ENCODE assay signal across 11 mouse cellular contexts in the genomic region with DNA sequence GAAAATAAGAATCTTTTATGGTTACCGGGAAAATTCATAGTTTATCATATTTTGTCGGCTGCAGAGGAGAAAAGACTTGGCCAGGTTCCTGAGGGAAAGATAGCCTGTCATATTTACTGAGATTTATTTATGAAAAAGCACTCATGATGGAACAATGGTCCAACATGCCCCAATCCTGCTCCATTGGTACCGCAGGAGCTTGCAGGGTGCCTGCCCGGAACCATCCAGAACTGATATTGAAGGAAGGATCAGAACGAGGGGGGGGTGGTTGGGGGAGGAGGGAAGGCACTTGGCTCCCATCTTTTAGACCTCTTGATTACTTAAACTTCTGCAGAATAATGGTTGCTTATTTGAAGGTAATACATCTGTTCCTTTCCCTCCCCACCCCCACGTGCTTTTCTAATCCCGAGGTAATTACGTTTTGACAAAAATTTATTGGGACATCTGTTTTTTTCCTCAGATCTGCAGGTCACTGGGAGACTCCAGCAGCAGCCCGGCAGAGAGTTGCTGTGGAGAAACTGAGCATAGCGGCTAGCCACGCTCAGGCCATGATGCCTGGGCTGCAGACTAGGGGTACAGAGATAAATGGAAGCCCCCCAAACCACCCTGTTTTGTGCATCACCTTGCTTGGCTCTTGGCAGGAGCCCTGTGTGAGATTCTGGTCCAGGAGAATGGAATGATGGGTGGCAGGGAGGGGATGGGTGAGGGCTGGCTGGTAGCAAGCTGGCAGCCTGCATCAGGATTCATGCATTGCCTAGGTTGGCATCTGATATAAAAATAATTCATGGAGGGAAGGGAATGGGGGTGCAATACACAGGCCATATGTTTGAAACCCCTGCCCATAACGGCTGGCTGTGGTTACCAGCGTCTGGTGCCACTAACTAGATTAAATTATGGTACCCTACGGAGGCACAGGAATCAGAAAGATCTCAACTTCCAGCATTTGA.
DNase-seq lines count a peak whose midpoint lies in the region; ATAC-seq and TF ChIP-seq lines count a peak whose summit lies in the region.
"Had no signal": no experiment of that assay in that cellular context is flagged by ENCODE, and none has a peak within 500 bp of the region (broad histone marks: within the 10 kb centered on the region; RNA-seq: fewer than 3 reads in every experiment).

No protein-coding gene starts in this region.

- 76% methylated on average over 14 of the region's 14 CpGs for WGBS in midbrain, postnatal 0 days
- 83% methylated on average over 14 of the region's 14 CpGs for WGBS in midbrain, embryonic 11.5 days
- 58% methylated on average over 14 of the region's 14 CpGs for WGBS in hindbrain, postnatal 0 days

- ATAC-seq in midbrain, postnatal 0 days (ENCODE audit: low FRiP score) = no peak
- no peak for ATAC-seq in midbrain, embryonic 11.5 days (ENCODE audit: low FRiP score)
- 0 out of 2 replicates have a peak, but pooled peaks have one; percentile 32 for ATAC-seq in hindbrain, postnatal 0 days
- ATAC-seq in megakaryocyte-erythroid progenitor cell, adult 5-6 weeks (replicated peaks; ENCODE audit: low FRiP score, low TSS enrichment, poor library complexity, severe bottlenecking) = no peak
- ATAC-seq: intestine, postnatal 0 days had no signal

- intact Hi-C loops in gastrocnemius, postnatal 14 days (cut with DNase I; ENCODE audit: low total_unique reads) = no loop called here
- intact Hi-C loops in gastrocnemius, adult 2 months (cut with DNase I) = no loop called here

- H3K4me1 ChIP-seq in midbrain, postnatal 0 days (ENCODE audit: insufficient read depth, low read length) = no peaks in the 10 kb centered on the region
- H3K4me1 ChIP-seq in midbrain, embryonic 11.5 days (ENCODE audit: control insufficient read depth, insufficient read depth, low read length) = no peaks in the 10 kb centered on the region
- no peaks in the 10 kb centered on the region for H3K4me1 ChIP-seq in hindbrain, postnatal 0 days (ENCODE audit: insufficient read depth, low read length)

- no peaks in the 10 kb centered on the region for H3K27me3 ChIP-seq in midbrain, postnatal 0 days (ENCODE audit: insufficient read depth, low read length)
- no peaks in the 10 kb centered on the region for H3K27me3 ChIP-seq in midbrain, embryonic 11.5 days (ENCODE audit: control insufficient read depth, insufficient read depth, low read length)
- H3K27me3 ChIP-seq in hindbrain, postnatal 0 days (ENCODE audit: insufficient read depth, low read length) = no peaks in the 10 kb centered on the region

- no peaks in the 10 kb centered on the region for H3K36me3 ChIP-seq in midbrain, postnatal 0 days (ENCODE audit: insufficient read depth, low read length)
- H3K36me3 ChIP-seq in midbrain, embryonic 11.5 days (ENCODE audit: control insufficient read depth, insufficient read depth, low read length) = no peaks in the 10 kb centered on the region
- no peaks in the 10 kb centered on the region for H3K36me3 ChIP-seq in hindbrain, postnatal 0 days (ENCODE audit: insufficient read depth, low read length)
- H3K36me3 ChIP-seq: midbrain, embryonic 10.5 days had no signal

- H3K9ac ChIP-seq in midbrain, postnatal 0 days (replicated peaks; ENCODE audit: low read length, poor library complexity, severe bottlenecking) = no peak overlapping the region
- H3K9ac ChIP-seq in midbrain, embryonic 11.5 days (ENCODE audit: low read length) = no peak overlapping the region
- H3K9ac ChIP-seq in hindbrain, postnatal 0 days (replicated peaks; ENCODE audit: low read length) = no peak overlapping the region
- H3K9ac ChIP-seq: lung, embryonic 14.5 days had no signal

- peak; percentile 8 for DNase-seq in gastrocnemius, postnatal 14 days
- no peak for DNase-seq in gastrocnemius, adult 2 months
- peak; percentile 12 for DNase-seq in midbrain, postnatal 0 days (ENCODE audit: low spot score)
- no peak for DNase-seq in midbrain, embryonic 11.5 days (ENCODE audit: low spot score, missing footprints)
- no peak for DNase-seq in hindbrain, postnatal 0 days (ENCODE audit: low spot score)
- DNase-seq in left cerebral cortex, adult 8-10 months (ENCODE audit: low spot score in 2 of 2) = no peak
- DNase-seq: lung, embryonic 14.5 days; thymus, postnatal 36 days had no signal

- H3K4me2 ChIP-seq in midbrain, postnatal 0 days (ENCODE audit: low read depth, low read length, poor library complexity, severe bottlenecking) = no peak overlapping the region
- no peak overlapping the region for H3K4me2 ChIP-seq in midbrain, embryonic 11.5 days
- H3K4me2 ChIP-seq in hindbrain, postnatal 0 days (ENCODE audit: low read depth, low read length) = no peak overlapping the region
- H3K4me2 ChIP-seq: lung, embryonic 14.5 days had no signal

- no peak overlapping the region; the same call in 1 of the 2 replicates for H3K27ac ChIP-seq in gastrocnemius, adult 2 months
- no peak overlapping the region for H3K27ac ChIP-seq in midbrain, postnatal 0 days (ENCODE audit: low read depth, low read length)
- H3K27ac ChIP-seq in midbrain, embryonic 11.5 days (ENCODE audit: low read depth, low read length) = no peak overlapping the region
- no peak overlapping the region for H3K27ac ChIP-seq in hindbrain, postnatal 0 days
- H3K27ac ChIP-seq: midbrain, embryonic 10.5 days had no signal

- no peaks in the 10 kb centered on the region for H3K9me3 ChIP-seq in midbrain, postnatal 0 days (ENCODE audit: low read length)
- H3K9me3 ChIP-seq in midbrain, embryonic 11.5 days (ENCODE audit: control insufficient read depth, low read length) = no peaks in the 10 kb centered on the region
- no peaks in the 10 kb centered on the region for H3K9me3 ChIP-seq in hindbrain, postnatal 0 days (ENCODE audit: low read length)
- H3K9me3 ChIP-seq: midbrain, embryonic 10.5 days had no signal

- no peak for TF ChIP-seq CTCF in gastrocnemius, adult 2 months (IDR thresholded peaks at IDR 0.05)
- TF ChIP-seq CTCF in midbrain, postnatal 0 days (IDR thresholded peaks at IDR 0.05) = no peak
- TF ChIP-seq CTCF in hindbrain, postnatal 0 days (IDR thresholded peaks at IDR 0.05; ENCODE audit: low read depth) = no peak

- H3K4me3 ChIP-seq in gastrocnemius, adult 2 months = no peak overlapping the region
- H3K4me3 ChIP-seq in midbrain, postnatal 0 days (ENCODE audit: low read depth, low read length) = no peak overlapping the region
- H3K4me3 ChIP-seq in midbrain, embryonic 11.5 days (ENCODE audit: low read depth, low read length) = no peak overlapping the region
- no peak overlapping the region for H3K4me3 ChIP-seq in hindbrain, postnatal 0 days (ENCODE audit: low read length)
- H3K4me3 ChIP-seq: midbrain, embryonic 10.5 days had no signal

Comparison
In these comparisons a context has a peak if more than half of its experiments do, and no peak if none do; other contexts are left out.
1. DNase-seq: peak in gastrocnemius, postnatal 14 days (single experiment) and midbrain, postnatal 0 days (single experiment); none in gastrocnemius, adult 2 months (single experiment), midbrain, embryonic 11.5 days (single experiment), hindbrain, postnatal 0 days (single experiment) and left cerebral cortex, adult 8-10 months (0 of 2).